Mouse (Mus musculus): Measurements from ENCODE around the gene Fam71d.

The Fam71d gene

DNA sequence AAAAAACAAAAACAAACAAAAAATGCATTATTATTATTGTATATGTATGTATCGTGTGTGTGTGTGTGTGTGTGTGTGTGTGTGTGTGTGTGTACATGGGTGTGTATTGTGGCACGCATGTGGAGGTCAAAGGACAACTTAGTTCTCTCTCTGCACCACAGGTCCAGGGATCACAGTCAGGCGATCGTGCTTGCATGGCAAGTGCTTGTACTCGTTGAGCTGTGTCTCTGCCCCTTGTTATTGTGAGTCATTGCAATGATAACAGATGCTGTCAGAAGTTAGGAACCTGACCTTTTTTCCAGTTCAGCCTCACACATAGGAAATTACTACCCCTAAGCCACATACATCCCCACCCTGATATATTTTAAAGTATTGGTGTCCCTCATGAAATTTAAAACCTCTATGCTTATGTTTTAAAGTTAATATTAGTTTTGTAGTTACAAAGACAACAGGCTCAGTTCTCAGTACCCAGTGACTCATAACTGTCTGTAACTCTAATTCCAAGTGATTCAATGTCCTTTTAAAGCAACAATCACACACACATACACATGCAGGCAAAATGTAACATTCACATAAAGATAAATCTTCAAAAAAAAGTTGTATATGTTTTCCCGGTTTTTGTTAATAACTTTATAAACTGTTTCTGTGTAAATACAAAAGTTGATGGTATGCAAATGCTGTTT, 77.8 kb downstream of the Fam71d start:
- no peak for DNase-seq (ENCODE audit: extremely low read depth, low read depth)

DNA sequence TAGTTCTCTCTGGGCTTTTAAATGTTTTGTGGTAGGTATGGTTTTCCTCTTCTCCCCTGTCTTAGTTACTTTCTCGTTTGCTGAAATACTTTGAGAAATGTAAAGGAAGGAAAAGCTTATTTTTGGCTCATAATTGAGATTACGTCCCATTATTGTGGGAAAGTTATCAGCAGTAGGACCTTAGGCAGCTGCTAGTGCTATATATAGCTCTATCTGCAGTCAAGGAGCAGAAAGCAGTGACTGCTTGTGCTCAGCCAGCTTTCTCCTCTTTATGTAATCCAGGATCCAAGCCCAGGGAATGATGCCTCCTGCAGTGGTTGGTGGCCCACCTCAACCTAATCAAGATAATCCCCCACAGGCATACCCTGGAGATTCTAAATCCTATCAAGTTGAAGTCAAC, 81.9 kb downstream of the Fam71d start:
- DNase-seq (ENCODE audit: extremely low read depth, low read depth) = no peak

- no peak for DNase-seq (ENCODE audit: extremely low read depth, low read depth)
These were observed 86.6 kb downstream of the Fam71d start for GRCm38 (mm10) chr12:78777916-78778315.

GRCm38 (mm10) chr12:78778423-78779067, 87.2 kb downstream of the Fam71d start:
- no peak for DNase-seq (ENCODE audit: extremely low read depth, low read depth)

All from MEL-GATA-1-ER (cell line).